Mouse (Mus musculus) erythroblast, embryonic 14.5 days (primary cell): Measurements from ENCODE around the gene Cox4i1.

Experiments used
- GATA1 ChIP-seq: IDR thresholded peaks from 2 replicates; pipeline ENCODE4 v1.6.1; 2012; ENCODE audit warnings: low read length, inconsistent platforms, mixed read lengths
- TAL1 ChIP-seq: IDR thresholded peaks from 3 replicates; pipeline ENCODE4 v1.6.1; 2012; ENCODE audit warnings: low read length, inconsistent platforms, mixed read lengths

DNA sequence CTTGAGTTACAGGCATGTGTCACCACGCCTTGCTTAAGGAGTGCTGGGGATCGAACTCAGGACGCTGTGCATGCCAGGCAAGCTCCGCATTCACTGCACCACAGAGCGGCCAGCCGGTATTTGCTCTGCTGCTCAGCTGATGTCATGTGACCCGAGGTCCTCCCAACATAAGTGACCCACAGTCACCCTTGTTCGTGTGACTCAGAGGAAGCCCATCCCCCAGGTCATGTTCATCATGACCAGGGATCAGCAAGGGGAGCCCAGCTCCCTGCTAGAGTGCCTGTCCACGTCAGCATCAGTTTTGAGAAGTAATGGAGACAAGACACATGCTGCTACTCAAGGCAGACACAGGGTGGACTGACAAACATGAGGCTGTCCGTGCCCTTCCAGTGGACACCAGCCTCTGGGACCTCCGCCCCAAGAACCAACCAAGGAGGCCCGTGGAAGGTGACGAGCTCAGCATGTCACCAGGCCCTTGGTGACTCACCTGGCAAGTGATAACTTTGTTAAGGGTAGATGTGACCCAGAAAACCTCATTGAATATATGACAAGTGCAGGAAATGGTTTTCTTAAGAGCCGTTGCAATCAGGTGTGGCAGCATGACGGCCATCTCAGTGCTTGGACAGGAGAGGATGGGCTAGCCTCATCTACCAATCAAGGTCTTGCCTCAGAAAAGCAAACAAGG, 48.1 kb downstream of the Cox4i1 start:
- TF ChIP-seq TAL1: no peak
- no peak for TF ChIP-seq GATA1
